Mouse (Mus musculus): ENCODE measurements at regions not wholly inside any gene's neighbourhood (a gene's known extent, or its start where the extent isn't known, plus 50 kb on each side); places are given as distances from the start of the nearest gene placed in this dataset.

GRCm38 (mm10) chr2:142964340-142964739 is 63.0 kb upstream of the Kif16b start:
- no peak for DNase-seq (ENCODE audit: low read depth, low spot score)

- DNase-seq (ENCODE audit: low read depth, low spot score), result peak; percentile 68
Observed at GRCm38 (mm10) chr2:142967250-142967649, 65.9 kb upstream of the Kif16b start.

GRCm38 (mm10) chr2:142980771-142981170 is 79.4 kb upstream of the Kif16b start:
- peak; percentile 45 for DNase-seq (ENCODE audit: low read depth, low spot score)

GRCm38 (mm10) chr2:142988691-142989090 is 74.1 kb upstream of the Snrpb2 start:
- no peak for DNase-seq (ENCODE audit: low read depth, low spot score)

- no peak for DNase-seq (ENCODE audit: low read depth, low spot score)
Observed at GRCm38 (mm10) chr2:142996088-142996487, 66.8 kb upstream of the Snrpb2 start.

- DNase-seq (ENCODE audit: low read depth, low spot score), result no peak
Observed at GRCm38 (mm10) chr2:143002874-143003273, 60.0 kb upstream of the Snrpb2 start.

GRCm38 (mm10) chr2:143003341-143003740 is 59.5 kb upstream of the Snrpb2 start:
- no peak for DNase-seq (ENCODE audit: low read depth, low spot score)

GRCm38 (mm10) chr2:143011380-143011779 is 51.5 kb upstream of the Snrpb2 start:
- DNase-seq (ENCODE audit: low read depth, low spot score), result no peak

Measured in mesoderm, embryonic 11.5 days (tissue).